Mouse (Mus musculus) hindbrain, embryonic 14.5 days (tissue): ENCODE results near the gene 4930432K21Rik. TPM values are rescaled to one million over a fixed set of nuclear protein-coding genes. Genes with fewer than 3 reads are reported as not detected.

Experiments used
- ATAC-seq: fragments of 200-750 bp; cut with Nextera tagmentation; 2 replicates; pipeline ENCODE4 v1.8.0; 2017; ENCODE audit warnings: moderate number of reproducible peaks, mild to moderate bottlenecking, moderate TSS enrichment, moderate library complexity; ENCODE audit not compliant: low FRiP score
- DNase-seq: peaks from one replicate; pipeline ENCODE4 v3.0.0-alpha.2; 2015; ENCODE audit warnings: low spot score
- H3K27ac ChIP-seq: fragments of 300-500 bp; sonication (generic); 2 replicates; pipeline ENCODE4 v1.5.1; 2014; ENCODE audit warnings: mild to moderate bottlenecking, moderate library complexity
- H3K27me3 ChIP-seq: fragments of 300-500 bp; sonication (generic); 2 replicates; pipeline ENCODE4 v1.6.1; 2014; ENCODE audit warnings: mild to moderate bottlenecking, low read length, mixed read lengths; ENCODE audit not compliant: control insufficient read depth, insufficient read depth
- H3K36me3 ChIP-seq: fragments of 300-500 bp; sonication (generic); replicated peaks from 2 replicates; pipeline ENCODE4 v1.6.1; 2014; ENCODE audit not compliant: control insufficient read depth, insufficient read depth
- H3K4me1 ChIP-seq: fragments of 300-500 bp; sonication (generic); replicated peaks from 2 replicates; pipeline ENCODE4 v1.6.1; 2014; ENCODE audit warnings: antibody characterized with exemption, low read length, mixed read lengths; ENCODE audit not compliant: control insufficient read depth, insufficient read depth
- H3K4me2 ChIP-seq: fragments of 300-500 bp; sonication (generic); replicated peaks from 2 replicates; pipeline ENCODE4 v1.6.1; 2014; ENCODE audit warnings: mild to moderate bottlenecking, moderate library complexity
- H3K4me3 ChIP-seq: fragments of 300-500 bp; sonication (generic); replicated peaks from 2 replicates; pipeline ENCODE4 v1.5.1; 2014; ENCODE audit warnings: mild to moderate bottlenecking, low read length
- H3K9ac ChIP-seq: fragments of 300-500 bp; sonication (generic); 2 replicates; pipeline ENCODE4 v1.6.1; 2014
- H3K9me3 ChIP-seq: fragments of 300-500 bp; sonication (generic); 2 replicates; pipeline ENCODE4 v1.6.1; 2016; ENCODE audit warnings: low read length; ENCODE audit not compliant: control insufficient read depth
- WGBS: fragments of 180-500 bp; shearing (Covaris S2); extraction: QIAGEN DNeasy Blood & Tissue Kit; methylation state at CpG from one replicate; pipeline ENCODE4 v1.1.7; 2014; 5-methylcytosine and 5-hydroxymethylcytosine counted together
- polyA plus RNA-seq: library from polyadenylated mRNA; unstranded; fragments of >200 nt; fragmentation: Nextera tagmentation; extraction: Ambion mirVana; gene quantifications from 2 replicates; pipeline ENCODE4 v1.2.1, GENCODE M21; 2014

The 4930432K21Rik gene
- polyA plus RNA-seq, 1 experiment from 2014 or later = 1.4 TPM

DNA sequence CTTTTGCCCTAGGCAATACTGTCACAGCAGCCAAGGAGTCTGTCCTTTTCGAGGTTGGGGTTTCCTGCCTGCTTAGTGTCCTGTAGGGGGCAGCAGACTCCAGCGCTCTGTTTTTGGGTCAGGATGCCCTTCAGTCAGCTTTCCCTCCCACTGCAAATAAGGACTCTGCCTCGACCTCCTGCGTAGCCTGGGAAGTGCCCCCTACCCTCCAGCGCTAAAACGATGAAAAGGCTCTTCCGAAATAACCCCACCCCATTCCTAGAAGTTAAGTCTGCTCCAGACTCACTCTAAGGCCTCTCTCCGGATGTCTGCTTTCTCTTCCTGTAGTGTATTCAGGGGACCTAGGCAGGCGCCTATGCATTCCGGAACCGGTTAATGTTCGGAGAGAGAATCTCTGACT lies 38.7 kb downstream of the 4930432K21Rik start:
- H3K4me1 ChIP-seq = peaks cover 23% of the 10 kb centered on the region
- DNase-seq = peak; percentile 83
- H3K27me3 ChIP-seq = no peaks in the 10 kb centered on the region
- no peaks in the 10 kb centered on the region for H3K36me3 ChIP-seq
- H3K9me3 ChIP-seq = no peaks in the 10 kb centered on the region
- peak overlapping the region; percentile 59 for H3K4me2 ChIP-seq
- peak overlapping the region; percentile 32; the same call in 1 of the 2 replicates for H3K9ac ChIP-seq
- 2% methylated on average over 12 of the region's 12 CpGs for WGBS
- no peak for ATAC-seq
- H3K27ac ChIP-seq = no peak overlapping the region
- H3K4me3 ChIP-seq = peak overlapping the region; percentile 22; the same call in 1 of the 2 replicates

DNA sequence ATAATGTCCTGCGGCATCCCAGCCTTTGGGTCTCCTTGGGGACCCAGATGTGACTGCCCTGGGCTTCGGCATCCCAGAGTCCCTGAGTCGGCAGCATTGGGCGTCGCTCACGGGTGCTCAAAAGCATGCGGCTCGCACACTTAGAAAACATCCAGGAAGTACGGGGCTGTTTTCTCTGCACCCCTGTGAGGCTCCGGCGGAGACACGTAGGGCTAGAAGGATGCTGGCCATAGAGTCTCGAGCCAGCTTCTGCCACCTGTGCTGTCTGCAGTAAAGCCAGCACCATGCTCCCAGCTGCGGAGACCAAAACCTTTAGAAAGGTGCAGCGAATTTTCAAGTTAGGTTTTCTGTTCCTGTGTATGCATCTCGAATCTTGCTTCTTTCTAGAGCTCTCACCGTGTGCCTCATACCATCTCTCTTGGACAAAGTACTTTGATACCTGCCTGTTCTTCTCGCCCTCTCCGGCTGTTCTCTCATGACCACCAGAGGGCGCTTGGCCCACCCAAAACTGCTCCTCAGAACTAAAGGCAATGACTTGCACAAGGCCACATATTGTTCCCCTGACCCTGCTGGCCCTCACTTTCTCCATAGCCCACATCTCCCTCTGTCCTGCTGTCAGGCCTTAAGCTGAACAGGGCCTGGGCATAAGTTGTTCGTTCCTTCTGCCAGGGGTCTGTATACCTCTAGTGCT lies 39.4 kb downstream of the 4930432K21Rik start:
- peak overlapping the region; percentile 32; the same call in 1 of the 2 replicates for H3K9ac ChIP-seq
- H3K36me3 ChIP-seq = no peaks in the 10 kb centered on the region
- H3K4me1 ChIP-seq = peaks cover 17% of the 10 kb centered on the region
- peak overlapping the region; percentile 22; the same call in 1 of the 2 replicates for H3K4me3 ChIP-seq
- H3K27me3 ChIP-seq = no peaks in the 10 kb centered on the region
- H3K4me2 ChIP-seq = peak overlapping the region; percentile 59
- H3K27ac ChIP-seq = no peak overlapping the region
- H3K9me3 ChIP-seq = no peaks in the 10 kb centered on the region
- 5% methylated on average over 21 of the region's 21 CpGs for WGBS
- ATAC-seq (no peak), DNase-seq (peak; percentile 47)

DNA sequence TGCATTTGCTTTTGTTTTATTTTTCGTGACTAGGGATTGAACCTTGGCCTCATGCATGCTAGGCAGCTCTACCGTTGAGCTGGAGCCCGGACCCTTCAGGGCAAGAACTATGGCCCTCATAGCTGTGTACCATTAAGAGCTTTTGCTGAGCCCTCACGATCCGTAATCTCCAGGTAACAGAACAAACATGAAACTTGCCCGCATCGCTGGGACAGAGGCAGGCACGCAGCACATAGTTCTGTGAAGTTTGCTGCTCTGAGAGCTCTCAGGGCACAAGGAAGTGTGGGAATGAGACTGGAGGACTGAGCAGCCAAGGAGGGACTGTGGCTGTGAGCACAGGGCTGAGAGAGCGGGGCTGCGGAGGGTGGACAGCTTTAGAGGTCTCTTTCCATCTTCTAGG lies 40.8 kb downstream of the 4930432K21Rik start:
- no peaks in the 10 kb centered on the region for H3K9me3 ChIP-seq
- H3K4me3 ChIP-seq = no peak overlapping the region
- no peak overlapping the region for H3K27ac ChIP-seq
- H3K9ac ChIP-seq = no peak overlapping the region
- no peaks in the 10 kb centered on the region for H3K36me3 ChIP-seq
- 89% methylated on average over 10 of the region's 10 CpGs for WGBS
- no peaks in the 10 kb centered on the region for H3K27me3 ChIP-seq
- no peak for ATAC-seq
- DNase-seq = no peak
- no peak overlapping the region for H3K4me2 ChIP-seq
- peaks cover 11% of the 10 kb centered on the region; the same call in 1 of the 2 replicates for H3K4me1 ChIP-seq

DNA sequence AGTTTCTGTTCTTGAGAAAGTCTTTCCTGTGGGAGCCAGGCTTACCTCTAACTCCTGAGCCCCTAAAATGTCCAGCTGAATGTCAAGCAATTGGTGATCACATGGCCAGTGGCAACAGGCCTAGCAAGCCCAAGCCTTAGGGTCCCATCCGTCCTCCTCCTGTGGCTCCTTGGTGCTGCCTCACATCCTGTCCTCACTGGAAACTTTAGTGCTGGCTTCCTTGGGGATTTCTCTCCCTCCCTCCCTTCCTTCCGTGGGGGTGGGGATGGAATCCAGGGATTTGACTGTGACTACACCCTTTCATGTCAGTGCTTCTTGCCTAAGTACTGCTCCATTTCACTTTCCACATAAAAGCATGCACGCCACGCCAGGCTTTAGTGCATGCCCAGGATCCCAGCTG lies 41.8 kb downstream of the 4930432K21Rik start:
- ATAC-seq (no peak), DNase-seq (no peak)
- Histone ChIP-seq H3K4me1 (peaks cover 6% of the 10 kb centered on the region; the same call in 1 of the 2 replicates), H3K9me3 (no peaks in the 10 kb centered on the region), H3K27me3 (no peaks in the 10 kb centered on the region), H3K9ac (no peak overlapping the region), H3K36me3 (no peaks in the 10 kb centered on the region), H3K4me2 (no peak overlapping the region), H3K27ac (no peak overlapping the region), H3K4me3 (no peak overlapping the region)
- 66% methylated on average over 4 of the region's 4 CpGs for WGBS

DNA sequence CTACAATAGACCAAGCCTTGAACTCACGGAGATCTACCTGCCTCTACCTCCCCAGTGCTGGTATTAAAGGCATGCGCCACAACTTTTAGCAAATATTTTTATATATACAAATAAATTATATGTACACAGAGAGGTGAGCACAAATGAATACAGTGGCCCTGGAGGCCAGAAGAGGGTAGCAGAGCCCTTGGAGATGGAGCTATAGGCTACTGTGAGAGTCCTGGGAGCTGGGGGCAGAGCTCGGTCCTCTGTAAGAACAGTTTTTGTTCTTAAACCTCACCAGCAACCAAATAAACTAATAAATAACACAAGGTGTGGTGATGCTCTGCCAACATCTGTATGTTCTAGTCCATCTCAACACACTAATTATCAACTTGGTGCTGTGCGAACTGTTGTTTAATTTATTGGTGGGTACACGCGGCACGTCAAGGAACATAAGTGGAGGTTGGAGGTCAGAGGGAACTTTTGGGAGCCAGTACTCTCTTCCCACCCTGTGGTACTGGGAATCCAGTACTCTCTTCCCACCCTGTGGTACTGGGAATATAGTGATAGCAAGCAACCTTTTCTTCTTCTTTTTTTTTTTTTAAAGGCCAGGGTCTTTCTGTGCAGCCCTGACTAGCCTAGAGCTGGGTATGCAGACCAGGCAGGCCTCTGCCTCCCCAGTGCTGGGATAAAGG lies 42.5 kb downstream of the 4930432K21Rik start:
- Histone ChIP-seq H3K4me2 (no peak overlapping the region), H3K27ac (no peak overlapping the region), H3K9me3 (no peaks in the 10 kb centered on the region), H3K27me3 (no peaks in the 10 kb centered on the region), H3K36me3 (no peaks in the 10 kb centered on the region), H3K4me1 (peaks cover 3% of the 10 kb centered on the region; the same call in 1 of the 2 replicates), H3K4me3 (no peak overlapping the region), H3K9ac (no peak overlapping the region)
- ATAC-seq (no peak), DNase-seq (no peak)
- WGBS = 95% methylated on average over 7 of the region's 7 CpGs

DNA sequence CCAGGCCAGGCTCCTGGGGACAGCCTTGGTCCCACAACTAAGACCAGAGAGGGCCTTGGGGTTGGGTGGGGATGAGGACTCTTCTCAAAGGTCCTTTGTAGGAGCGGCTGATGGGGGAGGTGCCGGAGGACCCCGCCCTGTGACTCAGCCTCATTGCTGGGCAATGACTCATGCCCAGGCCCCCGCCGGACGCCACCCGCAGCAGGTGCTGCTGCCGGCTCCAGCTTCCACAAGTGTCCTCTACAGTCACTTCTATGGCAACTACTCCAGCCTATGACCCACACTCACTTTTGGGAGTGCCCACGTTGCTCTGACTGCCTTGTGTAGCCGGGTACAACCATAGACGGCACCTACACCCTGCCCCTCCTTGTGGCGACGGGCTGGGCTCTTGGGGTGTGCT lies 44.2 kb downstream of the 4930432K21Rik start:
- Histone ChIP-seq H3K27ac (peak overlapping the region; percentile 22), H3K4me2 (peak overlapping the region; percentile 34; the same call in 1 of the 2 replicates), H3K36me3 (no peaks in the 10 kb centered on the region), H3K4me1 (peaks cover 3% of the 10 kb centered on the region; the same call in 1 of the 2 replicates), H3K27me3 (no peaks in the 10 kb centered on the region), H3K9ac (no peak overlapping the region), H3K9me3 (no peaks in the 10 kb centered on the region), H3K4me3 (no peak overlapping the region)
- ATAC-seq (peak; percentile 52; the same call in 1 of the 2 replicates), DNase-seq (no peak)
- WGBS = 30% methylated on average over 13 of the region's 13 CpGs

DNA sequence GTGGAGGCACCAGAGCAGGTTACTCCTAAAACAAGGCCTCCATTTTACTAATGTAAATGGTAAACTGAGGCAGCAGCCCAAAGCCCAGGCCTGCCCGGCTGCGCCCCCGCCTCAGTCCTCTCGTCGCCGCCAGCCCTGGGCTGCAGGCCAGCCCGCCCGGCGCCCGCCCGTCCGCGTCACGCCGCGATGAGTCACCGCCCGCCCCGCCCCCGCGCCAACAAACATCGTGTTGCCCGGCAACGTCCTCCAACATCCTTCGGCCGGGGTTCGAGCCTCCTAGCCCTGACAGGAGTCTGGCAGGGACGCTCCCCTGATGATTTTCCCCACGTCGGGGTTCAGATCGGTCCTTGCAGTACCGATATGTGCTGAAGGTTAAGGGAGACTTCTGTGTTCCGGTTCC lies 44.7 kb downstream of the 4930432K21Rik start:
- 3% methylated on average over 33 of the region's 33 CpGs for WGBS
- Histone ChIP-seq H3K36me3 (no peaks in the 10 kb centered on the region), H3K4me2 (peak overlapping the region; percentile 34), H3K9me3 (no peaks in the 10 kb centered on the region), H3K27ac (peak overlapping the region; percentile 22; the same call in 1 of the 2 replicates), H3K9ac (no peak overlapping the region), H3K4me3 (no peak overlapping the region; the same call in 1 of the 2 replicates), H3K27me3 (no peaks in the 10 kb centered on the region), H3K4me1 (peaks cover 3% of the 10 kb centered on the region; the same call in 1 of the 2 replicates)
- DNase-seq (peak; percentile 64), ATAC-seq (0 out of 2 replicates have a peak, but pooled peaks have one; percentile 12)

DNA sequence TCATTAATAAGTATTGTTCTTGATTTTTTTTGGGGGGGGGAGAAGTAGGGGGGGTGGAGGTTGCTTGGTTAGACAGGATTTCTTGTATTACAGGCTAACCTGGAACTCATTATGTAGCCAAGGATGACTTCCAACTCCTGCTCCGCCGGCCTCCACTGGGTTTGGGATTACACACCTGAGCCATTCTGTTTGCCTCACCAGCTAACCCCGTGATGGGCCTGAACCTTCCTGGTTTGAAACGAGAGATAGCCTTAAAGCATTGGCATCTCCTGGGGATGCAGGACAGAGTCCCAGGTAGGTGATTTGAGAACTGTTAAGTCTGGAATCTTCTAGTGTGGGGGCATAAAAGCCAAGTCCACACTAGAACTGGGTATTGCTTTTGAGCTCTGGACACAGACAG lies 45.3 kb downstream of the 4930432K21Rik start:
- no peaks in the 10 kb centered on the region for H3K36me3 ChIP-seq
- WGBS = 86% methylated on average over 4 of the region's 4 CpGs
- no peaks in the 10 kb centered on the region for H3K27me3 ChIP-seq
- H3K4me2 ChIP-seq = no peak overlapping the region
- H3K9ac ChIP-seq = no peak overlapping the region
- H3K9me3 ChIP-seq = no peaks in the 10 kb centered on the region
- H3K27ac ChIP-seq = no peak overlapping the region
- DNase-seq (no peak), ATAC-seq (no peak)
- no peak overlapping the region for H3K4me3 ChIP-seq
- peaks cover 9% of the 10 kb centered on the region; the same call in 1 of the 2 replicates for H3K4me1 ChIP-seq

DNA sequence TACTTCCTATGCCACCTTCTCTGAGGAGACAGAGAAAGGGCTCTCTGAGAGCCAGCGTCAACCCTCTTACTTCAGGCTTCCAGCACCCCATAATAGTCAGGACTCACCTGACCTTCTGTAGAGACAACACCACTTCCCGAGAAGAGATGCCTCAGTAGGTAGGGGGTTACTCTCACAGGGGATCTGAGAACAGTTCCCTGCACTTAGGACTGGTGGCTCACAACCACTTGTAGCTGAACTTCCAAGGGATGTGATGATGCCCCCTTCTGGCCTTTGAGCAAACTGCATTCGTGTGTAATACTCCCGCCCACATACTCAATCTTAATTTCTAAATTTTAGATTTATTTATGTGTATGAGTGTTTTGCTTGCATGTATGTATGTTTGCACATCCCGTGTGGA lies 45.7 kb downstream of the 4930432K21Rik start:
- no peaks in the 10 kb centered on the region for H3K27me3 ChIP-seq
- DNase-seq (no peak), ATAC-seq (no peak)
- H3K9ac ChIP-seq = no peak overlapping the region
- WGBS = 83% methylated on average over 5 of the region's 5 CpGs
- H3K27ac ChIP-seq = no peak overlapping the region
- H3K4me2 ChIP-seq = no peak overlapping the region
- H3K4me3 ChIP-seq = no peak overlapping the region
- peaks cover 13% of the 10 kb centered on the region; the same call in 1 of the 2 replicates for H3K4me1 ChIP-seq
- H3K36me3 ChIP-seq = no peaks in the 10 kb centered on the region
- H3K9me3 ChIP-seq = no peaks in the 10 kb centered on the region
